Mouse (Mus musculus) spleen, postnatal 10 days (tissue): ENCODE results near the gene Acyp2.
A peak's percentile ranks its signal among the peaks of the same experiment; 100 is the strongest.

ENCODE experiments used
- DNase-seq, 2 experiments: peaks; one replicate each; pipeline ENCODE4 v3.0.0; 2021 to 2022; ENCODE audit warnings: low spot score in 2 of 2

Acyp2 gene

GRCm38 (mm10) chr11:30649001-30649637 is at the start of gene Acyp2:
Gene Acyp2 (minus strand): TSS chr11:30649587.
- DNase-seq = peak; percentile 88 to 89

GRCm38 (mm10) chr11:30689421-30689820 is 40.0 kb upstream of the Acyp2 start:
- DNase-seq = no peak

GRCm38 (mm10) chr11:30676086-30676485 is 26.7 kb upstream of the Acyp2 start:
- no peak for DNase-seq

GRCm38 (mm10) chr11:30672719-30673118 is 23.3 kb upstream of the Acyp2 start:
- no peak for DNase-seq

- DNase-seq = no peak
These were observed 13.6 kb upstream of the Acyp2 start for GRCm38 (mm10) chr11:30663001-30663400.

GRCm38 (mm10) chr11:30662591-30662990 is 13.2 kb upstream of the Acyp2 start:
- DNase-seq = no peak

GRCm38 (mm10) chr11:30657069-30657468 is 7.7 kb upstream of the Acyp2 start:
- no peak for DNase-seq

- DNase-seq = no peak
These were observed 6.7 kb upstream of the Acyp2 start for GRCm38 (mm10) chr11:30656060-30656459.

GRCm38 (mm10) chr11:30650416-30650815 is 1.0 kb upstream of the Acyp2 start:
- DNase-seq = no peak

- no peak for DNase-seq
These were observed 13.7 kb downstream of the Acyp2 start for GRCm38 (mm10) chr11:30635674-30636073.

- no peak for DNase-seq
These were observed 18.9 kb downstream of the Acyp2 start for GRCm38 (mm10) chr11:30630514-30630913.

GRCm38 (mm10) chr11:30623218-30623617 is 26.2 kb downstream of the Acyp2 start:
- no peak for DNase-seq

GRCm38 (mm10) chr11:30621386-30622363 is 27.7 kb downstream of the Acyp2 start:
- DNase-seq = peak in 1 of 2 experiments; percentile 9

GRCm38 (mm10) chr11:30618235-30618634 is 31.2 kb downstream of the Acyp2 start:
- no peak for DNase-seq

- no peak for DNase-seq
These were observed 31.8 kb downstream of the Acyp2 start for GRCm38 (mm10) chr11:30617571-30618097.

- DNase-seq = no peak
These were observed 33.4 kb downstream of the Acyp2 start for GRCm38 (mm10) chr11:30615977-30616376.

- no peak for DNase-seq
These were observed 35.4 kb downstream of the Acyp2 start for GRCm38 (mm10) chr11:30613916-30614546.

- no peak for DNase-seq
These were observed 36.7 kb downstream of the Acyp2 start for GRCm38 (mm10) chr11:30612699-30613098.

GRCm38 (mm10) chr11:30609247-30609646 is 40.1 kb downstream of the Acyp2 start:
- no peak for DNase-seq

- DNase-seq = no peak
These were observed 41.5 kb downstream of the Acyp2 start for GRCm38 (mm10) chr11:30607587-30608518.

GRCm38 (mm10) chr11:30597259-30597658 is 52.1 kb downstream of the Acyp2 start:
- DNase-seq = no peak
